Mouse (Mus musculus) hindbrain, embryonic 11.5 days (tissue): ENCODE measurements around the gene Ifitm6. TPM values are rescaled to one million over a fixed set of nuclear protein-coding genes. Genes with fewer than 3 reads are reported as not detected.

ENCODE experiments used
- ATAC-seq: fragments of 200-750 bp; cut with Nextera tagmentation; 2 replicates; pipeline ENCODE4 v1.8.0; 2017; ENCODE audit warnings: mild to moderate bottlenecking, moderate TSS enrichment, moderate library complexity; ENCODE audit not compliant: low FRiP score
- DNase-seq: peaks from one replicate; pipeline ENCODE4 v3.0.0-alpha.2; 2015; ENCODE audit warnings: low spot score
- H3K27ac ChIP-seq: fragments of 300-500 bp; sonication (generic); 2 replicates; pipeline ENCODE4 v1.5.1; 2014; ENCODE audit warnings: mild to moderate bottlenecking, low read depth, low read length
- H3K27me3 ChIP-seq: fragments of 300-500 bp; sonication (generic); 2 replicates; pipeline ENCODE4 v1.6.1; 2014; ENCODE audit warnings: mild to moderate bottlenecking, low read length, moderate library complexity, mixed read lengths; ENCODE audit not compliant: control insufficient read depth, insufficient read depth
- H3K36me3 ChIP-seq: fragments of 300-500 bp; sonication (generic); 2 replicates; pipeline ENCODE4 v1.6.1; 2014; ENCODE audit warnings: mild to moderate bottlenecking, low read length, moderate library complexity, mixed read lengths; ENCODE audit not compliant: control insufficient read depth, insufficient read depth
- H3K4me1 ChIP-seq: fragments of 300-500 bp; sonication (generic); replicated peaks from 2 replicates; pipeline ENCODE4 v1.6.1; 2014; ENCODE audit warnings: low read length, mixed read lengths; ENCODE audit not compliant: control insufficient read depth, insufficient read depth
- H3K4me2 ChIP-seq: fragments of 300-500 bp; sonication (generic); replicated peaks from 2 replicates; pipeline ENCODE4 v1.6.1; 2014; ENCODE audit warnings: mild to moderate bottlenecking, low read depth, low read length
- H3K4me3 ChIP-seq: fragments of 300-500 bp; sonication (generic); 2 replicates; pipeline ENCODE4 v1.5.1; 2014; ENCODE audit warnings: low read depth, low read length
- H3K9ac ChIP-seq: fragments of 300-500 bp; sonication (generic); 2 replicates; pipeline ENCODE4 v1.6.1; 2014; ENCODE audit warnings: low read depth, low read length
- H3K9me3 ChIP-seq: fragments of 300-500 bp; sonication (generic); 2 replicates; pipeline ENCODE4 v1.6.1; 2016; ENCODE audit warnings: low read length; ENCODE audit not compliant: control insufficient read depth
- WGBS: fragments of 180-500 bp; shearing (Covaris S2); extraction: QIAGEN DNeasy Blood & Tissue Kit; methylation state at CpG from one replicate; pipeline ENCODE4 v1.1.7; 2014; 5-methylcytosine and 5-hydroxymethylcytosine counted together
- polyA plus RNA-seq: library from polyadenylated mRNA; unstranded; fragments of >200 nt; fragmentation: Nextera tagmentation; extraction: Ambion mirVana; gene quantifications from 2 replicates; pipeline ENCODE4 v1.2.1, GENCODE M21; 2014

The Ifitm6 gene
- polyA plus RNA-seq, 1 experiment from 2014 or later, result not detected

DNA sequence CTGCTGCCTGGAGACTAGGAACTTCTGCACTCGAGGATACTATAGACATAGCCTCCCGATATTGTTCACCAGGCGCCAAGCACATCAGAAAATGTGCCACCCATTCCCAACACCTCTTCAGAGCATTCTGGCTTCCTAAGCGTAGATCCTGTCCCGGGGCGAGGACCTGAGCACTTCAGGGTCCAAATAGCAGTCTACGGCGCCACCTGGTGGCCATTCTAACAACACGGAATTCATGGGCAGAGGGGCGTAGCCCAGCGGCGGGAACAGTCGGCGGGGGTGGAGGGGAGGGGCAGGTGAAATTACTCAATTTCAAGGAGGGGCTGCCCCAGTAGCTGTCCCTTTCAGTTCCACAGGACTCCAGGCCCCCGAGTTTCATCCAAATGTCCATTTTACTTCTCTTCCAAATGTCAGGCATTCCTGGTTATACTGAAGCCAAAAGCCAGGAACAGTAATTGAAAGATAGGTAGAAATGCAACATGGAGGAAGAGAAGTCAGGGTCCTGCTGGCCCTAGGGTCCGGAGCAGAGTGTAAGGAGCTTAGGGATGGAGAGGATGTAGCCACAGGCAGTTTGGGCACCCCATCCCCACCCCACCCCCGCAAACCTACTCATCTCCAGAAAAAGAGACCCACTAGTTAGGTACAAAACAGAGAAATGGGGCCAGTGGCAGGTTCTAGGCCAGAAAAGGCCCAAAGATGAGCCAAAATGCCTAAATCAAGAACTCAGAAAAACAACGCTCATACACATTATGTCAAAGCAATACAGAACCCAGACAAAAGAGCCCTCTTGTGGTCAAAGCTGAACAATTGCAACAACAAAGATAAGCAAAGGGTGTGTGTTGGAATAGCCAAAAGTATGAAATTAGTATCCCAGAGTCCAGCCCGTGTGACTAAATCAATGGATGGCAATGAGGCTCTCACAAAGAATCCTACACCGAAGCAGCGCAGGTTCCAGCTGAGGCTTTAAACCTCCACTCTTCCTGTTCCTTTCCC is 30.8 kb upstream of the Ifitm6 start:
- H3K4me1 ChIP-seq, result no peaks in the 10 kb centered on the region
- H3K4me3 ChIP-seq, result peak overlapping the region; percentile 33
- H3K9ac ChIP-seq, result peak overlapping the region; percentile 50; the same call in 1 of the 2 replicates
- no peak overlapping the region for H3K27ac ChIP-seq
- whole genome bisulfite sequencing, result 11% methylated on average over 21 of the region's 21 CpGs
- ATAC-seq (peak; percentile 91), DNase-seq (peak; percentile 97)
- no peaks in the 10 kb centered on the region for H3K36me3 ChIP-seq
- no peaks in the 10 kb centered on the region for H3K9me3 ChIP-seq
- H3K4me2 ChIP-seq, result peak overlapping the region; percentile 74
- H3K27me3 ChIP-seq, result no peaks in the 10 kb centered on the region

DNA sequence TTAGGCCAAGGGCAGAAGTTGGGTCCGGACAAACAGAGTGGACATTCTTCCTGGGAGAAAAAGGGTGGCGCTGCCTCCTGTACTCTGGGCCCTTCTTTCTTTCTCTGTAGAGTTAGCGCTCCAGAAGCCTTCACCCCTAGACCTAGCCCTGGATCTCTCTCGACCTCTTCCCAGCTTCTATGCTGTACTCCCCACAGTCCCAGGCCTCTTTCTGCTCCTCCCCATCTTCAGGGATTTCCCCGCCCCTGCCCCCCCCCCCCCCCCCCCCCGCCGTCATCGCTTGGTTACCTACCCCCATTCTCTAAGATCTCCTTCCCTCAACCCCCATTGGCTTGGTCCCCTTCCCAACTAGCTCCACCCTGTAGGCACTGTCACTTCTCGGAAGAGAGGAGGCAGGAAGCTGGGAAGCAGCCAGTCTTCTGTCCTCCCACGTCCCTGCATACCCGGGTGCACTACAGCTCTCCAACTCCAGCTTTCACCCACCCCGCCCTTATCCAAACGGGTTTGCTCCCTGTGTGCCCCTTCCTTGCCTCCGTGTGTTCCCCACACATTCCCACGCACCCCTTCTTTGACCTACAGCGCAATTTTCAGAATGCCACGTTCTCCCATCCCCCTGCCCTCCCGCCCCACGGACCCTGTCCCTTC is 30.0 kb upstream of the Ifitm6 start:
- Histone ChIP-seq H3K27me3 (no peaks in the 10 kb centered on the region), H3K27ac (no peak overlapping the region), H3K4me1 (no peaks in the 10 kb centered on the region), H3K4me3 (peak overlapping the region; percentile 33), H3K4me2 (peak overlapping the region; percentile 74), H3K9me3 (no peaks in the 10 kb centered on the region), H3K36me3 (no peaks in the 10 kb centered on the region), H3K9ac (peak overlapping the region; percentile 50; the same call in 1 of the 2 replicates)
- WGBS, result 7% methylated on average over 16 of the region's 19 CpGs
- peak; percentile 14 for DNase-seq
- ATAC-seq, result peak; percentile 81

DNA sequence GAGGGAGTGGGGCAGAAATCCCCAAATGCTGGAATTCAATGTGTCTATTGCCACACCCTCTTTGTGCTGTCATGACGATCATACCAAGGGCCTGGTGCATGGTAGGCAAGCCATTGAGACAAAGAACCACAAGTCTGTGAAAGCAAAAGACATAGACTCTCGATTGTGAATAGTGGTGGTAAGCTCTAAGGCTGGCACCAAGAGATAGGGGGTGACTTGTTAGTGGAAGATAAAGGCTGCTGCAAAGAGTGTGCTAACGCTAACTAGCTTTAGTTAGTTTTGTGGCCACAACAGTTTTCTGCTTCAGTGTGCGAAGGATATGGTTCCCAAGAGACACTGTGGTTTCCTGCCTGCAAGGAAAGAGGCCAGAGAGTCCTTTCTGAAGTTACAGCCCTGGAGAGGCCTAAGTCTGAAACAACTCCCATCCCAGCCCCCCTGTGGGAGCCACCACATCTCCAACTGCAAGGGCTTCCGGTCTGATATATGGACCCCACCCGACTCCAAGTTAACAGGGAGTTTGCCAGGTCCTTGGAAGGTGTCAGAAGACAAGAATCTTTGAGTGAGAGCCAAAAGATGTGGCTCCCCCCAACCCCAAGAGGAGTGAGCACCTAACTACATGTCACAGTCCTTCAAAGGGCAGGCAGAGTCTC is 29.3 kb upstream of the Ifitm6 start:
- Histone ChIP-seq H3K27ac (no peak overlapping the region), H3K4me3 (no peak overlapping the region), H3K4me1 (no peaks in the 10 kb centered on the region), H3K36me3 (no peaks in the 10 kb centered on the region), H3K27me3 (no peaks in the 10 kb centered on the region), H3K4me2 (no peak overlapping the region), H3K9ac (no peak overlapping the region), H3K9me3 (no peaks in the 10 kb centered on the region)
- ATAC-seq (0 out of 2 replicates have a peak, but pooled peaks have one; percentile 9), DNase-seq (no peak)
- 73% methylated on average over 6 of the region's 6 CpGs for WGBS

- no peak overlapping the region for H3K4me2 ChIP-seq
- no peak overlapping the region for H3K9ac ChIP-seq
- 60% methylated on average over 4 of the region's 4 CpGs for WGBS
- H3K4me3 ChIP-seq, result no peak overlapping the region
- no peaks in the 10 kb centered on the region for H3K27me3 ChIP-seq
- no peaks in the 10 kb centered on the region for H3K9me3 ChIP-seq
- ATAC-seq, result no peak
- H3K36me3 ChIP-seq, result no peaks in the 10 kb centered on the region
- no peaks in the 10 kb centered on the region for H3K4me1 ChIP-seq
- DNase-seq, result no peak
- no peak overlapping the region for H3K27ac ChIP-seq
Observed at GRCm38 (mm10) chr7:141042539-141042938, 24.8 kb upstream of the Ifitm6 start.

GRCm38 (mm10) chr7:141041661-141042060 is 23.9 kb upstream of the Ifitm6 start:
- Histone ChIP-seq H3K4me2 (no peak overlapping the region), H3K9ac (no peak overlapping the region), H3K27ac (no peak overlapping the region), H3K4me3 (no peak overlapping the region), H3K27me3 (no peaks in the 10 kb centered on the region), H3K36me3 (no peaks in the 10 kb centered on the region), H3K9me3 (no peaks in the 10 kb centered on the region), H3K4me1 (no peaks in the 10 kb centered on the region)
- ATAC-seq (no peak), DNase-seq (peak; percentile 28)
- WGBS, result 45% methylated on average over 5 of the region's 5 CpGs

DNA sequence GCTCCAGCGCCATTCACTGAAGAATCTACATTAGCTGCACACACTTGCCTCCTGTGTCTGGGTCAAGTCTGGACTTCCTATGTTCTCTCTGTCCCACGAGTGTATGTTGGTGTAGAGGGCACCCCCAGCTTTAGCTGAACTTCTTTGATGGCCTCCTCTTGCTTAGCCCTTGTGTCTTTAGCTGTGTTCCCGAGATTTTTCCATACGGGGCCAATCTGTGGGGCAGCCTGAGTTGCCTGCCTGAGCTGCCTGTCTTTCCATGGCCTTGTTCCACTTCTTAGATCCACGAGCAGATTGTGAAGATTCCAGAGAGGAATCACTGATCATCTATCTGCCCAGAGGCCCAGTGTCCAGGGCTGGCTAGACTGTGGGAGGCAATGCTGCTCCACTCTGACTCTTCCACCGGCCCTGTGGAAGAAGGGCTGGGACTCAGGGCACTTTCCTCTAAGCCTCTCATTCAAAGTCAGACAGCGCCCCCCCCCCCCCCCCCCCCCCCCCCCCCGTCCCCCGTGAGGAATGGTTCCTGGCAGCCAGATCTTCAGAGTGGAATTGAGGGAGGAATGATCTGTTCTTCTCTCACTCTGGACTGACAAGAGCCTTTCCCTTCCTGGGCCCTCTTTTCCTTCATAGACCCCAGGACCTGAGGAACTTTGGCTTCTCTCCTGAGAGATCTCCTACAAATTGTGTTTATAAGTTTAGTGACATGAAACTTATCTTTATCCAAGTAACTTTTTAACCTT is 23.3 kb upstream of the Ifitm6 start:
- ATAC-seq (no peak), DNase-seq (peak; percentile 28)
- H3K9me3 ChIP-seq, result no peaks in the 10 kb centered on the region
- H3K4me2 ChIP-seq, result no peak overlapping the region
- H3K4me1 ChIP-seq, result no peaks in the 10 kb centered on the region
- no peak overlapping the region for H3K4me3 ChIP-seq
- H3K27ac ChIP-seq, result 0 out of 2 replicates have a peak overlapping the region, but pooled peaks have one; percentile 13
- no peaks in the 10 kb centered on the region for H3K36me3 ChIP-seq
- H3K27me3 ChIP-seq, result no peaks in the 10 kb centered on the region
- WGBS, result 43% methylated on average over 6 of the region's 9 CpGs
- no peak overlapping the region for H3K9ac ChIP-seq

DNA sequence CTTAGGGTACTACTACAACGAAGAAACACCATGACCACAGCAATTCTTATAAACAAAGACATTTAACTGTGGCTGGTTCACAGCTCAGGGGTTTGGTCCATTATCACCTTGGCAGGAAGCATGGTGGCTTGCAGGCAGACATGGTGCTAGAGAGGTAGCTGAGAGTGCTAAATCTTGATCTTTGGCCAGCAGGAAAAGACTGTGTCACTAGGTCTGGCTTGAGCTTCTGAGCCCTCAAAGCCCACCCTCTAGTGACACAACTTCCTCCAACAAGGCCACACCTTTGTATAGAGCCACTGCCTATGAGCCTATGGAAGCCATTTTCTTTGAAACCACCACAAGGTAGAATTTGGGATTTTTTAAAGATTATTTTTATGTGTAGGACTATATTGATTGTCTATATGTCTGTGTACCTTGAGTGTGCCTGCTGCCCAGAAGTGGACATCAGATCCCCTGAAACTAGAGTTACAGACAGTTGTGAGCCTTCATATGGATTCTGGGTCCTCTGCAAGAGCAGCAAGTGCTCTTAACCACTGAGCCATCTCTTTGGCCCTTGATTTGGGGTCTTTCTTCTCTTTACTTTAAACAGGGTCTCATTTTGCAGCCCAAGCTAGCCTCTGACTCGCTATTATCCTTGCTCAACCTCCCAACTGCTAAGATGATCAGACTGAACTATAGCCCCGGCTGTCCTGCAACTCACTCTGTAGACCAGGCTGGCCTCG is 21.8 kb upstream of the Ifitm6 start:
- Histone ChIP-seq H3K9me3 (no peaks in the 10 kb centered on the region), H3K27me3 (no peaks in the 10 kb centered on the region), H3K4me1 (no peaks in the 10 kb centered on the region), H3K9ac (no peak overlapping the region), H3K4me3 (no peak overlapping the region), H3K36me3 (no peaks in the 10 kb centered on the region), H3K27ac (no peak overlapping the region), H3K4me2 (no peak overlapping the region)
- 92% methylated on average over 4 of the region's 4 CpGs for WGBS
- DNase-seq (no peak), ATAC-seq (no peak)
